Mouse (Mus musculus) regulatory T cell (primary cell): ENCODE data around the gene Fbxw21.

ENCODE experiments used
- in situ Hi-C: fragments of 300-600 bp; cut with MboI, MseI; formaldehyde crosslinking; loops from one replicate; pipeline ENCODE4 v1.15.1; 2025; ENCODE audit warnings: high pct_unique_total_duplicates

Fbxw21 gene

DNA sequence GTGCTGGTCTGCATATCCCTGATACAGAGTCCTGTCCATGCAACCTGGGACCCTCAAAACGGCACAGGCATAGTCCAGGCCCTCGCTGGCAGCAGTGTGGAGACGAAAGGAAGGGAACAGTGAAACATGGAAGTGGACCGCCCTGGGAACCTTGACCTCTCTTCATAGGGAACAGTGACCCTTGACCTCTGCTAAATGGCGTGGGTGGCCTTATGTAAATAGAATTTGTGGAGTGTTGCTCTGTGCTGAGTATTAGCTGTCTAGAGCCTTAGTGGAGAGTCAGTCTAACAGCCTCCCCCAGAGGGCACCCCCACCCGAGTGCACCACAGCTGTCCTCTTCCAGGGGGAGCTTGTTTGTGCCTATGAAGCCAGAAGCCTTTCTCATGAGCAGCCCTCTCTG lies 69.0 kb downstream of the Fbxw21 start:
- in situ Hi-C loops = loop anchor here (10.0 kb wide), 1 partner anchor 238 kb away; the partner anchor contains the start of gene Slc26a6

DNA sequence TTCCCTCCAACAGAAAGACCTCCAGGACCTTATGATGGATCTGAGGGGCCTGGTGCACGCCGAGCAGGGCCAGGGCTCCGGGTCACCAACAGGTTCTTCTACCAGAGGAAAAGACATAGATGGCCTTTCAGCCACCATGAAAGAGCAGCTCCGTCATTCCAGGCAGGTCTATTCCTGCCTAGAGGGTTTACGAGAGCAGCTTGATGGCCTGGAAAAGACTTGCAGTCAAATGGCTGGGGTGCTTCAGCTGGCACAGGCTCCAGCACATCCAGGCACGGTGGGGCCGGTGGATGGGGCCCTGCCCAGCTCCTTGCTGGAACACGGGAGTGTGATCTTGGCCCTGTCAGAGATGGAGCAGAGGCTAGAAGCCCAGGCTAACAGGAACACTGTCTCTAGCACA lies 70.0 kb downstream of the Fbxw21 start:
- in situ Hi-C loops = loop anchor here (10.0 kb wide), 1 partner anchor 237 kb away; the partner anchor contains the start of gene Slc26a6

DNA sequence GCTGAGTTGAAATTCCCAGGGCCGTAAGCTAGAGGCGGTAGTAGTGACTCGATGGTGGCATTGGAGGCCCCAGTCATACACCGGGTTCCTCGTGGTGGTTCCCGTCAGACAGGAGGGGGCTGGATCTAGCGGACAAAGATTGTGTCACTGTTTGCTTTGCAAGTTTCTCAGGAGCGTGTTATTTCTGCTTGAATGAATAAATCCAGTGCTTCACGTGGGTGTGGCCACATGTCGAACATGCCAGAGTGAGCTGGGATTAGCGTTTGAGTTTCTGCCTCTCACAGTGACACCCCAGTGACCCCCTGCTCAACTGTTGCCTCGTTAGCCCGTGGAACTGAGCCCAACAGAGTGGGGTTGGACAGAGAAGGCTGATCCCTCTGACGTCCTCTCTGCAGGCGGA lies 71.4 kb downstream of the Fbxw21 start:
- in situ Hi-C loops = loop anchor here (10.0 kb wide), 1 partner anchor 236 kb away; the partner anchor contains the start of gene Slc26a6
